26 mouse cellular contexts compared by ENCODE assay signal in genomic region chr11:70278961-70279360, GRCm38 (mm10). TPM values are rescaled to one million over a fixed set of nuclear protein-coding genes. Genes with fewer than 3 reads are reported as not detected.
"Had no signal": no experiment of that assay in that cellular context is flagged by ENCODE, and none has a peak within 500 bp of the region (broad histone marks: within the 10 kb centered on the region; RNA-seq: fewer than 3 reads in every experiment).

No protein-coding gene starts in this region.

- H3K4me1 ChIP-seq: neural tube, embryonic 13.5 days had no signal

- H3K27me3 ChIP-seq: liver, embryonic 13.5 days; neural tube, embryonic 13.5 days had no signal

- H3K27ac ChIP-seq: liver, embryonic 13.5 days; neural tube, embryonic 13.5 days; stomach, postnatal 0 days had no signal

- H3K9ac ChIP-seq: liver, embryonic 13.5 days; neural tube, embryonic 13.5 days had no signal

- H3K36me3 ChIP-seq: liver, embryonic 13.5 days; neural tube, embryonic 13.5 days had no signal

- H3K4me2 ChIP-seq: liver, embryonic 13.5 days; midbrain, embryonic 11.5 days; neural tube, embryonic 13.5 days had no signal

- DNase-seq: kidney, adult 9 months; kidney, postnatal 14 days; kidney, postnatal 4 days; liver, embryonic 13.5 days; lung, adult 2 months; lung, postnatal 14 days; lung, postnatal 4 days; midbrain, embryonic 14.5 days; right cerebral cortex, adult 18-20 months; right cerebral cortex, postnatal 14 days; right cerebral cortex, postnatal 4 days; thymus, adult 2 months; thymus, postnatal 14 days; thymus, postnatal 4 days had no signal

- H3K9me3 ChIP-seq: liver, embryonic 13.5 days; neural tube, embryonic 13.5 days had no signal

- H3K4me3 ChIP-seq: liver, embryonic 13.5 days; myocyte; neural tube, embryonic 13.5 days had no signal

RNA-seq across cellular contexts. Expression of gene Alox12, which starts 23.8 kb away (rescaled TPM):
- total RNA-seq: megakaryocyte progenitor cell, adult 5-6 weeks had no signal

RNA-seq across cellular contexts. Expression of gene Gm21988, which starts 39.3 kb away (rescaled TPM):
- total RNA-seq: monocyte, adult 5-6 weeks had no signal

RNA-seq across cellular contexts. Expression of gene Alox12e, which starts 43.5 kb away (rescaled TPM):
- total RNA-seq: layer of hippocampus, adult 18-20 months; layer of hippocampus, postnatal 14 days; liver, adult 2 months; megakaryocyte progenitor cell, adult 5-6 weeks; megakaryocyte-erythroid progenitor cell, adult 5-6 weeks; monocyte, adult 5-6 weeks had no signal
- polyA plus RNA-seq: limb, embryonic 11.5 days; liver, adult 2 months; midbrain, embryonic 11.5 days; midbrain, embryonic 14.5 days; myocyte; neural tube, embryonic 13.5 days; stomach, embryonic 14.5 days had no signal
